Comparison of ENCODE assay signal across 26 mouse cellular contexts in the genomic region with DNA sequence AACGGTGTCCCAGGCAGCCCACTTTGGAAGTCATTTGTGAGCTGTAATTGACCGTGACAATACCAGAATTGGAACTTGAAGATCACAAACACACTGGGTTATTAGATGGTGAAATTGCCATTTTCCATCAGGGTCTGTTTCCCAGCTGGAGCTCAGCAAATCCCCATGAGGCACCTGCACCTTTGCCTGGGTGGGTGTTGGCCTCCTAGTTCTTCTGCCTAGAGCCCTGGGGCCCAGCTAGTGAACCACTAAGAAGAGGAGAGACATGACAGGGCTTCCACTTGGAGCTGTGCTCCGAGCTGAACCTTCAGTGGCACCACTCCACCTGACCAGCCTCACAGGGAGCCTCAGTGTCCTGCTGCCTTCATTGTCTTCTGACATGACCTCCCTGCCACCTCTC.
"Had no signal": no experiment of that assay in that cellular context is flagged by ENCODE, and none has a peak within 500 bp of the region (broad histone marks: within the 10 kb centered on the region; RNA-seq: fewer than 3 reads in every experiment).

No protein-coding gene starts in this region.

- H3K4me2 ChIP-seq: embryonic facial prominence, embryonic 12.5 days; embryonic facial prominence, embryonic 13.5 days; embryonic facial prominence, embryonic 15.5 days; forebrain, embryonic 12.5 days; forebrain, embryonic 13.5 days; forebrain, embryonic 15.5 days had no signal

- H3K4me3 ChIP-seq: embryonic facial prominence, embryonic 10.5 days; embryonic facial prominence, embryonic 12.5 days; embryonic facial prominence, embryonic 13.5 days; embryonic facial prominence, embryonic 15.5 days; erythroblast, embryonic 14.5 days; forebrain, embryonic 10.5 days; forebrain, embryonic 12.5 days; forebrain, embryonic 13.5 days; forebrain, embryonic 15.5 days; gastrocnemius, adult 2 months; heart, adult 2 months had no signal

- H3K36me3 ChIP-seq: embryonic facial prominence, embryonic 10.5 days; embryonic facial prominence, embryonic 12.5 days; embryonic facial prominence, embryonic 13.5 days; embryonic facial prominence, embryonic 15.5 days; forebrain, embryonic 10.5 days; forebrain, embryonic 12.5 days; forebrain, embryonic 15.5 days had no signal

- H3K4me1 ChIP-seq: embryonic facial prominence, embryonic 10.5 days; embryonic facial prominence, embryonic 12.5 days; embryonic facial prominence, embryonic 13.5 days; embryonic facial prominence, embryonic 15.5 days; forebrain, embryonic 10.5 days; forebrain, embryonic 12.5 days; forebrain, embryonic 13.5 days had no signal

- H3K27ac ChIP-seq: embryonic facial prominence, embryonic 10.5 days; embryonic facial prominence, embryonic 12.5 days; embryonic facial prominence, embryonic 13.5 days; embryonic facial prominence, embryonic 15.5 days; forebrain, embryonic 10.5 days; forebrain, embryonic 12.5 days; forebrain, embryonic 13.5 days; forebrain, embryonic 15.5 days; gastrocnemius, adult 2 months; heart, adult 2 months had no signal

- H3K27me3 ChIP-seq: embryonic facial prominence, embryonic 12.5 days; embryonic facial prominence, embryonic 13.5 days; embryonic facial prominence, embryonic 15.5 days; forebrain, embryonic 12.5 days; forebrain, embryonic 13.5 days; forebrain, embryonic 15.5 days had no signal

- DNase-seq: cerebellum, adult 2 months; cerebellum, adult 8-10 months; cerebellum, adult 9-10 months; cerebellum, adult 9-11 months; cerebellum, postnatal 10 days; cerebellum, postnatal 14 days; cerebellum, postnatal 25 days; cerebellum, postnatal 36 days; embryo, embryonic 11 days; forebrain, postnatal 0 days; gastrocnemius, adult 2 months; gastrocnemius, postnatal 10 days; gastrocnemius, postnatal 14 days; gastrocnemius, postnatal 25 days; gastrocnemius, postnatal 36 days; heart, adult 18-20 months; heart, adult 2 months had no signal

- H3K9me3 ChIP-seq: embryonic facial prominence, embryonic 10.5 days; embryonic facial prominence, embryonic 12.5 days; embryonic facial prominence, embryonic 13.5 days; embryonic facial prominence, embryonic 15.5 days; forebrain, embryonic 10.5 days; forebrain, embryonic 12.5 days; forebrain, embryonic 13.5 days; forebrain, embryonic 15.5 days had no signal
